Mouse (Mus musculus) kidney, embryonic 14.5 days (tissue): ENCODE results near the gene 1190005I06Rik. TPM values are rescaled to one million over a fixed set of nuclear protein-coding genes. Genes with fewer than 3 reads are reported as not detected.

Source experiments
- ATAC-seq: fragments of 200-750 bp; cut with Nextera tagmentation; 2 replicates; pipeline ENCODE4 v1.8.0; 2017; ENCODE audit warnings: moderate number of reproducible peaks, mild to moderate bottlenecking, moderate TSS enrichment, moderate library complexity; ENCODE audit not compliant: low FRiP score, low TSS enrichment
- H3K27ac ChIP-seq: fragments of 300-500 bp; sonication (generic); 2 replicates; pipeline ENCODE4 v1.5.1; 2014; ENCODE audit warnings: low read depth, mild to moderate bottlenecking, low read length, moderate library complexity, mixed read lengths
- H3K27me3 ChIP-seq: fragments of 300-500 bp; sonication (generic); 2 replicates; pipeline ENCODE4 v1.6.1; 2014; ENCODE audit warnings: mild to moderate bottlenecking, low read length; ENCODE audit not compliant: control insufficient read depth, insufficient read depth
- H3K36me3 ChIP-seq: fragments of 300-500 bp; sonication (generic); 2 replicates; pipeline ENCODE4 v1.6.1; 2014; ENCODE audit warnings: low read length, mixed read lengths; ENCODE audit not compliant: control insufficient read depth, insufficient read depth
- H3K4me1 ChIP-seq: fragments of 300-500 bp; sonication (generic); 2 replicates; pipeline ENCODE4 v1.6.1; 2014; ENCODE audit warnings: low read length, mixed read lengths; ENCODE audit not compliant: control insufficient read depth, insufficient read depth
- H3K4me2 ChIP-seq: fragments of 300-500 bp; sonication (generic); replicated peaks from 2 replicates; pipeline ENCODE4 v1.6.1; 2014; ENCODE audit warnings: low read depth, mild to moderate bottlenecking, low read length
- H3K4me3 ChIP-seq: fragments of 300-500 bp; sonication (generic); 2 replicates; pipeline ENCODE4 v1.5.1; 2014; ENCODE audit warnings: mild to moderate bottlenecking, low read length
- H3K9ac ChIP-seq: fragments of 300-500 bp; sonication (generic); 2 replicates; pipeline ENCODE4 v1.6.1; 2014; ENCODE audit warnings: low read depth, mild to moderate bottlenecking, low read length, moderate library complexity
- H3K9me3 ChIP-seq: fragments of 300-500 bp; sonication (generic); 2 replicates; pipeline ENCODE4 v1.6.1; 2016; ENCODE audit warnings: low read length; ENCODE audit not compliant: control insufficient read depth
- WGBS: fragments of 180-500 bp; shearing (Covaris S2); extraction: QIAGEN DNeasy Blood & Tissue Kit; methylation state at CpG from one replicate; pipeline ENCODE4 v1.1.7; 2014; 5-methylcytosine and 5-hydroxymethylcytosine counted together
- polyA plus RNA-seq: library from polyadenylated mRNA; unstranded; fragments of >200 nt; fragmentation: Nextera tagmentation; extraction: Ambion mirVana; gene quantifications from 2 replicates; pipeline ENCODE4 v1.2.1, GENCODE M21; 2014

The 1190005I06Rik gene
- polyA plus RNA-seq, 1 experiment from 2014 or later: 2.0 TPM

GRCm38 (mm10) chr8:120616663-120617626 lies 30.5 kb downstream of the 1190005I06Rik start:
- WGBS: 44% methylated on average over 7 of the region's 8 CpGs
- H3K4me2 ChIP-seq: no peak overlapping the region
- H3K9ac ChIP-seq: no peak overlapping the region
- H3K27ac ChIP-seq: no peak overlapping the region
- peaks cover 4% of the 10 kb centered on the region; the same call in 1 of the 2 replicates for H3K4me1 ChIP-seq
- no peaks in the 10 kb centered on the region for H3K9me3 ChIP-seq
- 0 out of 2 replicates have a peak, but pooled peaks have one; percentile 34 for ATAC-seq
- H3K4me3 ChIP-seq: no peak overlapping the region
- H3K27me3 ChIP-seq: no peaks in the 10 kb centered on the region
- no peaks in the 10 kb centered on the region for H3K36me3 ChIP-seq

GRCm38 (mm10) chr8:120614491-120614890 lies 32.9 kb downstream of the 1190005I06Rik start:
- 86% methylated on average over 3 of the region's 3 CpGs for WGBS
- Histone ChIP-seq H3K4me1 (no peaks in the 10 kb centered on the region; the same call in 1 of the 2 replicates), H3K27me3 (no peaks in the 10 kb centered on the region), H3K9me3 (no peaks in the 10 kb centered on the region), H3K9ac (no peak overlapping the region), H3K4me2 (no peak overlapping the region), H3K4me3 (no peak overlapping the region), H3K36me3 (no peaks in the 10 kb centered on the region), H3K27ac (no peak overlapping the region)
- ATAC-seq: no peak

DNA sequence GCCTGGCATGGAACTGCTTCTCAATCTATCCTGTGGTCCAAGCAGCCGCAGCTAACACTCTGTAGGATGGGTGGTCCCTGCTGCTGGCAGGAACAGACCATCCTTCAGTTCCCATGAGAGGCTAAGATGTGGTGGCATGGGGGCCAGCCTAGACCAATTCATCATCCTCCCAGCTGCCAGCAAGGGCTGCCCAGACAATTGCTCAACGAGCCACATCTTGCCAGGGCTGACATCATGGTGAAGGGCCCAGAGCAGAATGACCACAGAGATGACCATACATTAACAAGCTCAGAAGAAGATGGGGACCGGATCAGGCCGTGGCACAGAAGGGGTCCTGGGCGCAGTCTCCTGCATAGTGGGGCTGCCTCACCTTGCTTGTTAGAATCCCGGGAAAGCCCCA lies 36.6 kb downstream of the 1190005I06Rik start:
- Histone ChIP-seq H3K4me1 (no peaks in the 10 kb centered on the region), H3K27ac (no peak overlapping the region), H3K4me3 (no peak overlapping the region), H3K9me3 (no peaks in the 10 kb centered on the region), H3K36me3 (no peaks in the 10 kb centered on the region), H3K4me2 (no peak overlapping the region), H3K9ac (no peak overlapping the region), H3K27me3 (no peaks in the 10 kb centered on the region)
- WGBS: 88% methylated on average over 6 of the region's 6 CpGs
- no peak for ATAC-seq

GRCm38 (mm10) chr8:120607885-120608284 lies 39.5 kb downstream of the 1190005I06Rik start:
- no peaks in the 10 kb centered on the region for H3K9me3 ChIP-seq
- no peak overlapping the region for H3K27ac ChIP-seq
- WGBS: 15% methylated on average over 7 of the region's 7 CpGs
- no peaks in the 10 kb centered on the region for H3K27me3 ChIP-seq
- no peak overlapping the region for H3K4me2 ChIP-seq
- no peaks in the 10 kb centered on the region for H3K4me1 ChIP-seq
- no peaks in the 10 kb centered on the region for H3K36me3 ChIP-seq
- no peak overlapping the region for H3K4me3 ChIP-seq
- ATAC-seq: no peak
- no peak overlapping the region for H3K9ac ChIP-seq

- Histone ChIP-seq H3K4me3 (no peak overlapping the region), H3K4me2 (no peak overlapping the region), H3K27ac (no peak overlapping the region), H3K9me3 (no peaks in the 10 kb centered on the region), H3K36me3 (no peaks in the 10 kb centered on the region), H3K27me3 (no peaks in the 10 kb centered on the region), H3K4me1 (no peaks in the 10 kb centered on the region), H3K9ac (no peak overlapping the region)
- 0 out of 2 replicates have a peak, but pooled peaks have one; percentile 39 for ATAC-seq
- 83% methylated on average over 9 of the region's 9 CpGs for WGBS
Observed at GRCm38 (mm10) chr8:120607460-120607859, 40.0 kb downstream of the 1190005I06Rik start.

DNA sequence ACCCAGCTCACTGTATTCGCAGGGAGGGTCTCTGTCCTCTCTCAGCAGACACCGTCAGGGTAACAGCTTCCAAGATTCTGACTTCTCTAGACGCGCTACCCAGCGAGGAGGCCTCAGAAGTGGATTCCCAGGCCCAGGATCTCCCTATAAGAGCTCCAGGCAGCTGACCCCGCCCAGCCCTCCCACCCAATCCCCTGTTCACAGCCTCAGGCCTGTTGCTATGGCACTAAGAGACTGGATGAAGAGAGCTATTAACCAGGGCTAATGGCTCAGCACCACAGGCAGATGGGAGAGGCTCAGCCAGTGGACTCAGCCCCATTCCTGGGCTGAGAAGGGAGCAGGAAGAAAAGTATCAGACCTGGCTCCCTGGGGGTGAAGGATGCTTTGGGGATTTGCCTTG lies 44.8 kb downstream of the 1190005I06Rik start:
- Histone ChIP-seq H3K9ac (no peak overlapping the region), H3K4me3 (no peak overlapping the region), H3K9me3 (0 out of 2 replicates have a peak, but pooled peaks cover 2% of the 10 kb centered on the region), H3K4me2 (no peak overlapping the region), H3K36me3 (no peaks in the 10 kb centered on the region), H3K27me3 (no peaks in the 10 kb centered on the region; the same call in 1 of the 2 replicates), H3K4me1 (peaks cover 6% of the 10 kb centered on the region), H3K27ac (no peak overlapping the region)
- peak; percentile 53 for ATAC-seq
- 28% methylated on average over 6 of the region's 6 CpGs for WGBS

DNA sequence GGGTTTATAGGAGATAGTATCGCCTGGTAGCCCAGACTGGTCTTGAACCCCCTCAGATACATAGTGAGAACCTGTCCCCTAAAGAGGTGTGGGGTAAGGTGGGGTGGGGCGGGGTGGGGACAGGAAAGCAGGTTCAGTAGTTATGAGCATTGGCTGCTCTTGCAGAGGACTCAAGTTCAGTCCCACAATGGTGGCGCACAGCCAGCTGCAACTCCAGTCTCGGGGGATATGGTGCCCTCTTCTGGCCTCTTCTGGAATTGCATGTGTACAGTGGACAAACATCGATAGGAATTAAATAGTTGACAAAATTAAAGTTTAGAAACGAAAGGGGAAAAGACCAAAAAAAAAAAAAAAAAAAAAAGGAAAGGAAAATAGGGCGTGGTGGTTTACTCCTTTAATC lies 47.9 kb downstream of the 1190005I06Rik start:
- Histone ChIP-seq H3K4me3 (no peak overlapping the region), H3K36me3 (no peaks in the 10 kb centered on the region), H3K4me1 (peaks cover 6% of the 10 kb centered on the region), H3K4me2 (no peak overlapping the region), H3K27me3 (no peaks in the 10 kb centered on the region; the same call in 1 of the 2 replicates), H3K9me3 (0 out of 2 replicates have a peak, but pooled peaks cover 2% of the 10 kb centered on the region), H3K9ac (no peak overlapping the region), H3K27ac (no peak overlapping the region)
- 68% methylated on average over 7 of the region's 7 CpGs for WGBS
- no peak for ATAC-seq

GRCm38 (mm10) chr8:120598579-120598978 lies 48.9 kb downstream of the 1190005I06Rik start:
- no peaks in the 10 kb centered on the region for H3K36me3 ChIP-seq
- ATAC-seq: peak; percentile 21; the same call in 1 of the 2 replicates
- H3K9me3 ChIP-seq: 0 out of 2 replicates have a peak, but pooled peaks cover 2% of the 10 kb centered on the region
- peak overlapping the region; percentile 18; the same call in 1 of the 2 replicates for H3K4me3 ChIP-seq
- WGBS: 24% methylated on average over 24 of the region's 24 CpGs
- H3K9ac ChIP-seq: peak overlapping the region; percentile 20; the same call in 1 of the 2 replicates
- no peak overlapping the region for H3K27ac ChIP-seq
- peaks cover 6% of the 10 kb centered on the region for H3K4me1 ChIP-seq
- H3K27me3 ChIP-seq: no peaks in the 10 kb centered on the region; the same call in 1 of the 2 replicates
- peak overlapping the region; percentile 36 for H3K4me2 ChIP-seq

GRCm38 (mm10) chr8:120595963-120596362 lies 51.5 kb downstream of the 1190005I06Rik start:
- no peaks in the 10 kb centered on the region for H3K9me3 ChIP-seq
- no peak for ATAC-seq
- H3K36me3 ChIP-seq: no peaks in the 10 kb centered on the region
- H3K4me1 ChIP-seq: peaks cover 6% of the 10 kb centered on the region
- H3K4me2 ChIP-seq: no peak overlapping the region
- 12% methylated on average over 5 of the region's 5 CpGs for WGBS
- H3K9ac ChIP-seq: no peak overlapping the region
- no peak overlapping the region for H3K4me3 ChIP-seq
- H3K27ac ChIP-seq: no peak overlapping the region
- no peaks in the 10 kb centered on the region; the same call in 1 of the 2 replicates for H3K27me3 ChIP-seq
